Mouse (Mus musculus) ovary, postnatal 36 days (tissue): Measurements from ENCODE around the gene Blmh.
"Not testable (repeated sequence)": the region's sequence is repeated elsewhere in the genome, so short reads cannot be mapped to it uniquely, and the experiment has no call there.

Experiments
- DNase-seq: peaks from one replicate; pipeline ENCODE4 v3.0.0; 2022; ENCODE audit warnings: low spot score, mixed read lengths

Blmh gene

GRCm38 (mm10) chr11:76916539-76917229, 7.9 kb upstream of the Blmh start:
- DNase-seq = no peak

- no peak for DNase-seq
Measured at GRCm38 (mm10) chr11:76917230-76917548, 7.4 kb upstream of the Blmh start.

- no peak for DNase-seq
Measured at GRCm38 (mm10) chr11:76920607-76921006, 4.0 kb upstream of the Blmh start.

- DNase-seq = not testable (repeated sequence)
Measured at GRCm38 (mm10) chr11:76928586-76928985, 4.0 kb downstream of the Blmh start.

GRCm38 (mm10) chr11:76933209-76933608, 8.6 kb downstream of the Blmh start:
- DNase-seq = no peak

GRCm38 (mm10) chr11:76936578-76936977, 12.0 kb downstream of the Blmh start:
- no peak for DNase-seq

GRCm38 (mm10) chr11:76944839-76945238, 20.2 kb downstream of the Blmh start:
- no peak for DNase-seq

- DNase-seq = peak; percentile 97
Measured at GRCm38 (mm10) chr11:76945386-76946202, 21.0 kb downstream of the Blmh start.

GRCm38 (mm10) chr11:76946203-76946585, 21.6 kb downstream of the Blmh start:
- DNase-seq = no peak

GRCm38 (mm10) chr11:76953536-76953935, 28.9 kb downstream of the Blmh start:
- DNase-seq = no peak

- no peak for DNase-seq
Measured at GRCm38 (mm10) chr11:76965703-76966102, 41.1 kb downstream of the Blmh start.

- DNase-seq = no peak
Measured at GRCm38 (mm10) chr11:76970328-76970727, 45.7 kb downstream of the Blmh start.

- no peak for DNase-seq
Measured at GRCm38 (mm10) chr11:76974680-76975319, 50.2 kb downstream of the Blmh start.

GRCm38 (mm10) chr11:76981570-76982141, 57.0 kb downstream of the Blmh start:
- DNase-seq = no peak

GRCm38 (mm10) chr11:76982415-76982814, 57.8 kb downstream of the Blmh start:
- no peak for DNase-seq

GRCm38 (mm10) chr11:76983641-76984040, 59.0 kb downstream of the Blmh start:
- no peak for DNase-seq

- DNase-seq = no peak
Measured at GRCm38 (mm10) chr11:76984173-76984572, 59.6 kb downstream of the Blmh start.

GRCm38 (mm10) chr11:76990839-76991238, 66.2 kb downstream of the Blmh start:
- no peak for DNase-seq

- DNase-seq = no peak
Measured at GRCm38 (mm10) chr11:76992886-76993285, 68.3 kb downstream of the Blmh start.

GRCm38 (mm10) chr11:76995966-76996672, 71.5 kb downstream of the Blmh start:
- no peak for DNase-seq

GRCm38 (mm10) chr11:76997305-76997704, 72.7 kb downstream of the Blmh start:
- DNase-seq = peak; percentile 80
